Mouse (Mus musculus): ENCODE measurements at regions not wholly inside any gene's neighbourhood (a gene's known extent, or its start where the extent isn't known, plus 50 kb on each side); places are given as distances from the start of the nearest gene placed in this dataset.
"Not testable (repeated sequence)": the region's sequence is repeated elsewhere in the genome, so short reads cannot be mapped to it uniquely, and the experiment has no call there.

DNA sequence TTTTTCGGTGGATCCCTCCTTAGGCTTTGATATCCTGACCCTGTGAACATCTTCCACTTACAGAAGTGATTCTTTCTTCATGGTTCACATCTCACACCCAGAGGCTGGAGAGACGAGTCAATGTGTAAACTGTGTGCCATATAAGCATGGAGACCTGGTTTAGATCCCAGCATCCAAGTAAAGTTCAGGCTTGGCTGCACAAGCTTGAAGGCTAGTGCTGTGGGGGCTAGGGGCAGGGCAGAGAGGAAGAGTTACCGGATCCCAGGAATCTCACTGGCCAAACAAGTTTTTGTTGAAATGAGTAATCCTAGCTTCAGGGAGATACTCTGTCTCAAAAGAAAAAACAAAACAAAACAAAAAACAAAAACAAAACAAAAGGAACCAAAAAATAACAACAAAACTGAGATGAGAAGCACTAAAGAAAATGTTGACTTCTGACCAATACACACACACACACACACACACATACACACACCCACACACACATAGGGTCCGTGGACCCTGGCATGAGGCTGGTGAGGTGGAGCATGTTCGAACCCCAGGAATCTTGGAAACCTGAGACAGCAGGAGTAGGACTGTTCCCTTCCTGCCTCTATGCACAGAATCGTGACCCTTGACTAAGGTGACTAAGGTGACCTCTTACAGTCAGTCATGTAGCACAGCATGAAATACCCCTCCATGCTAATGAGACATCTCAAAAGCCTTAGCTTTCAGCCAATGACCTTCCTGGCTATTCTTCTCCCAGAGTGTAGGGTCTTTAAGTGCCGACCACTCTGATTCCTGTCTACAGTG lies 55.2 kb downstream of the Gm12728 start:
- no peak for DNase-seq (ENCODE audit: low spot score in 2 of 2)

DNA sequence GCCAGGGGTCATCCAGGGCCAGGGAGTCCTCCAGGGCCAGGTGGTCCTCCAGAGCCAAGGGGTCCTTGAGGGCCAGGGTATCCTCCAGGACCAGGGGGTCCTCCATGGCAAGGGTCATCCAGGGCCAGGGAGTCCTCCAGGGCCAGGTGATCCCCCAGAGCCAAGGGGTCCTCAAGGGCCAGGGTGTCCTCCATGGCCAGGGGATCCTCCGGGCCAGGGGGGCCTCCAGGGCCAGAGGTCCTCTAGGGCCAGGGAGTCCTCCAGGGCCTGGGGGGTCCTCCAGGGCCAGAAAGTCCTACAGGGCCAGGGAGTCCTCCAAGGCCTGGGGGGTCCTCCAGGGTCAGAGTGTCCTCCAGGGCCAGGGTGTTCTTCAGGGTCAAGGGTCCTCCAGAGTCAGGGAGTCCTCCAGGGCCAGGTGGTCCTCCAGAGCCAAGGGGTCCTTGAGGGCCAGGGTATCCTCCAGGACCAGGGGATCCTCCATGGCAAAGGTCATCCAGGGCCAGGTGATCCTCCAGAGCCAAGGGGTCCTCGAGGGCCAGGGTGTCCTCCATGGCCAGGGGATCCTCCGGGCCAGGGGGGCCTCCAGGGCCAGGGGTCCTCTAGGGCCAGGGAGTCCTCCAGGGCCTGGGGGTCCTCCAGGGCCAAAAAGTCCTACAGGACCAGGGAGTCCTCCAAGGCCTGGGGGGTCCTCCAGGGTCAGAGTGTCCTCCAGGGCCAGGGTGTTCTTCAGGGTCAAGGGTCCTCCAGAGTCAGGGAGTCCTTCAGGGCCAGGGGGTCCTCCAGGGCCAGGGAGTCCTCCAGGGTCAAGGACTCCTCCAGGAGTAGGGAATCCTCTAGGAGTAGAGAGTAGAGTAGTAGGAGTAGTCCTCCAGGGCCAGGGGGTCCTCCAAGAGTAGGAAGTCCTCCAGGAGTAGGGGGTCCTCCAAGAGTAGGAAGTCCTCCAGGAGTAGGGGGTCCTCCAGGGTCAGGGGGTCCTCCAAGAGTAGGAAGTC lies 56.6 kb downstream of the Gm12728 start:
- DNase-seq (ENCODE audit: low spot score in 2 of 2): not testable (repeated sequence)

DNA sequence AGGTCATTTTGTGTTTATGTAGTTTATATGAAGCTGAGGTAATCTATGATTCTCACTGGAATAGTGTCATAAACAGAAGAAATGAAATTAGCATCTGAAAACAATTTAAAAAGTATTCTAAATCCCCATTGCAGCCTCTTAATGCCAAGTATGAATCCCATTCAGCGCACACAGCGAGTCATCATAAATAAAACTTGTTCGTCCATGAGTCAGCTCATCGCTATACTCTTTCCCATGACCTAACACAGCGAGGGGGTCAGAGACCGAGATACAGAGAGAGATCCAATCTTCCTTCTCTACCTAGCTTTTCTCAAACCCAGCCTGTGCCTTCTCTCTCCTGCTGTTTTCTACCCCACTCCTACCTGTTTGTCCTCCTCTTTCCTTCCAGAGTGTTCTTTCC lies 63.4 kb downstream of the Gm12728 start:
- DNase-seq (ENCODE audit: low spot score in 2 of 2): no peak

DNA sequence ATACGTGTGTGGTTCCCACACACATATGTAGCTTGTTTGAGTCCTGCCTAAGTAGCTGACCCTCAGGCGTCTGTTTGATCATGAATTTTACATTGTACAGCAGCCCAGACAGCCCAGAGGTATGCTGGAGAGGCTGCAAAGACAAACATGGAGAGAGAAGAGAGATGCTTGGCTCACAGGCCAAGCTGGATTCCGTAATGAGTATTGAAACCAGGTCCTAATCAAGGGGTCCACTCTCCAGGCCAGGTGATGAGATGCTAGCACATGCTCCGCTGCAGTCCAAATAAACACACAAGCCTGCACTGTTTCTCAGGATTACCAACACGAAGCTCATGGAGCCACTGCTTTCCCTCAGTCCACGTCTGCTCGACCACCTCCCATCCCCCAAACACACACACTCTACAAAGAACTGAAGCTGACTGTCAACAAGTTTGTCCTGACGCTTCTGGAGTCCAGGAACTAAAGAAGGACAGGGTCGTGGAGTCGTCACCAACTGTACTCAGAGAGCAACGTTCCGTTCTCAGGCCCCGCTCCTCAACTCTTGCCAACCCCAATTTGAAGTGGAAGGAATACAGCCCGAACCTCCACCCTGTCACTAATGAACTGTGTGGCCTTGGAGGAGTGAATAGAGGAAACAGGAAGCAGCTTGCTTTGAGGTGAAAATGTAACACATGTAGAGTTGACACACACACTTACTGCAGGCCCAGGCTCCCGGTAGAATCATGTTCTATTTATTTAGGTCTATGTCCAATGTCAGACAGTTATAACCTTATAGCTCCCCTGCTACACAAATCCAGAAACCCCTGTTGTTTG lies 69.6 kb downstream of the Gm12728 start:
- no peak for DNase-seq (ENCODE audit: low spot score in 2 of 2)

DNA sequence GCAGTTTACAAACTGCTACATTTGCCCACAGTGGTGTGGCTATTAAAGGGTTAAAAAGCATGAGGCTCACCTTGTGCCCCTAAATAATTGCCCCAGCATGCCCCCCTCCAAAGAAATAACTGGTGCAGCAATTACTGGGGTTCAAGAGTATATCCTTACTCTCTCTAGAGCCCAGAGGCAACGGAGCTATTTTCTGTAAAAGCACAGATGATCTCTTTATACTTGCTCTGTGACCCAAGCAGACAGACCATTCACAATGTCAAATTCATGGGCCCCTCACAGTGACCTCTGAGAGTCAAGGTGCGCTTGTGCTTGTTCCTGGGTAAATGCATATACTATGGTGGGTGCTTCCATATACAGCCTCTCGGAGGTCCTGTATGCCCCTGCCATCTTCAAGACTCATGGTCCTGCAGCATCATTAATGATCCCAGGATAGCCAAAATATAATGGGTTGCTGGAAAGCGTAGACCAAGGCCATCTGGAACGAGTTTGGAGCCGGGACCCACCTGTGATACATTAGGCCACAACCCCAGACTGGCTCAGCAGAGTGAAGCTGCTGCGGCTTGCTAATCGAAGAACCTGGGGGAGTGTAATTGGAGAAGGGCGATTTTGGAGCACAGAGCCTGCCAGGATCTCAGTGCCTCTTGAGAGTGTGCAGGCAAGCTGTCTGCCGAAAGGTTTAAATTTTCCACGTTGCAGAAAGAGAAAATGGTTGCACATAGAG lies 71.4 kb downstream of the Gm12728 start:
- DNase-seq (ENCODE audit: low spot score in 2 of 2): no peak

DNA sequence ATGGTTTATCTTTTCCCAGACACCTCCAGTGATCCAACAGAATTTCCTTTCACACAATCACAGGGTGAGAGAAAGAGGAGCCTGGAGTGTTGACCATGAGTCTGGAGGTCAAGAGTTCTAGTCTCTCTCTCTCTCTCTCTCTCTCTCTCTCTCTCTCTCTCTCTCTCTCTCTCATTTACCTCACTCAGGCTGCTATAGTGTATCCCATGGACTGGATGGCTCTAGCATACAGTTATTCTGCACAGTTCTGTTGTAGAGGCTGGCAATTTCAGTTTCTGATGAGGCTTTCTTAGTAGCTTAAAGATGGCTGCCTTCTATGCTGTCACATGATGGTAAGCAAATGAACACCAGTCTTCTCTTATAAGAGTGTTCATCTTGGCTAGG lies 72.0 kb downstream of the Gm12728 start:
- no peak for DNase-seq (ENCODE audit: low spot score in 2 of 2)

DNA sequence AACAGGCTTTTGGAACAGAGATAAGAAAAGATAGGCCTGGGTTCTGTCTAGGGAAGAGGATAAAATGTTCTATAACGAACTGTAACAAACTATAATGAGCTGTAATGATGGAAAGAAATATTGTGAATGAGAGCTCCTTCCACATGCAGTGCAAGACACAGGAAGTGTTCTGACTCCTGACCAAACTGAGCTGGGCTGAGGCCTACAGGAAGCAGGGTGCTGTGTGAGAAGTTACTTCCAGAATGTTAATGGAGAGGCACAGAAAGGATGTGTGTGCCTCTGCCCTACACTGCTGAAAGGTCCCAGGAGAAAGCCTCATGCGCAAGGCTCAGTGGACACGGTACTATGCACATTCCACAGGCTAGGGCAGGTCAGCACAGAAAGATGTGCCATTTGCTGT lies 80.8 kb downstream of the Gm12728 start:
- DNase-seq (ENCODE audit: low spot score in 2 of 2): no peak

DNA sequence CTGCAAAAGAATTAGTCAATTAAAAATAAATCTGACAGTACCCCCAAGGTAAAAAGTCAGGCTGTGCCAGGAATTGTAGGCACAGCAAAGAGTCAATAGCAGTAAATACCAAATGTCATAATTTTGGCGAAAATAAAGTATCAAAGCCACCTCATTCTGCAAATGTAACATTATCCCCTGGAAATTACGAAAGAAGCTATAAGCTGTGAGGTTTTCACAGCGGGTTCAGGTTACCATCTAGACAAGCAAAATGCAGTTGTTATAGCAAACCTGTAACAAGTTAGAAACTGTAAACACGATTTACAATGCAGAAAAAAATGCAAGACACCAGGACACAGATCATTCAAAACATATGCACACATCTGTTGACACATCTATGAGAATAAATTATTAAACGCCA lies 87.6 kb downstream of the Gm12728 start:
- no peak for DNase-seq (ENCODE audit: low spot score in 2 of 2)

DNA sequence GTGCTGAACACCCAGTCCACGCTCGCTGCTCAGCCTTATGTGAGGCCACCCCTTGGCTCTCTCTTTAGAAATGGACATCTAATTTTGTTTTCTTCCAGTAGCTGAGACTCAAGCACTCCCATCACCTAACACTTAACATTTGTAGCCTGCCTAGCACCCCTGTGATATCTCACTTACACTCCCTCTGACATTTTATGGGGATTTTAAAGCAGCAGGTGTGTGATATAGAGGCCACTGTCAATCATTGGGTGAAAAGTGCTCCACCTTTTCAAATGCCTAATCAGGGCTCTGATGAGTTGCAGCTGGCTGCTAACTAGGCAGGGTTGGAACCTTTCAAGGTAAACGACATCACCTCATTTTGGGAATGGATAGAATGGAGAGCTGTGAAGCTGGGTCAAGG lies 90.2 kb downstream of the Gm12728 start:
- no peak for DNase-seq (ENCODE audit: low spot score in 2 of 2)

DNA sequence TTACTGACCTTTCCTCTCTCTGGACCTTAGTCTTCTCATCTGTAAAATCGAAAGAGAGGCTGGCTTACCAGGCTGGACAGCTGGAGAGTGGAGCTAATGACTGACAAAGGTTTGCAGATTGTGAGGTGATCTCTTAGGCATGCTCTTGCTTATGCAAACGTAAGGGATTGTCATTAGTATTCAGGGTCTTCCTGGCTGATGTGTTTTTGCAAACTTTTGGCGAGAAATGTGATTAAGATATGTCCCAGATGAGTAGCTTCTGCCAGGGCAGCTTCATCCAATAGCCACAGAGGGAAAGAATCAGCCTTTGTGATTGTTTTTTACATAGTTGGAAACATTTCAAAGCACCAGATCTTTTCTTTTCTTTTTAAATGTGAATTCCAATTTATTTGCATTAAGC lies 95.1 kb downstream of the Gm12728 start:
- no peak for DNase-seq (ENCODE audit: low spot score in 2 of 2)

DNA sequence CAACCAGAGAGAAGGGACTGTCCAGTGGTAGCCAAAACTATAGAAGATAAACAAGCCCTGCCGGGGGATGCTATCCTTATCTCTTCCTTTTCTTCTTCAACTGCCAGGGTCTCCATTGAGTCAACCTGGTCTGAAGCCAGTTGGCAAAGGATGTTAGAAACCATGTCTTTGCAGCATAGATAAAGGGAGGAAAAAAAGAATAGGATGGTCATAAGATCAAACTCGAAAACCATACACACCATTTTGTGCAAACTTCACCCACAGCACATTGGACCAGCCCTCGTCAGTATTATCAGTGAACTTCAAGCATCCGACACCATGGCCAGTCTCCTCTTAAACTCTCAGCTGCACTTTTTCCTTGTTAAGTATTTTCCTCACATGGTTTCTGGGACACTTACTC lies 101.8 kb downstream of the Gm12728 start:
- DNase-seq (ENCODE audit: low spot score in 2 of 2): no peak

DNA sequence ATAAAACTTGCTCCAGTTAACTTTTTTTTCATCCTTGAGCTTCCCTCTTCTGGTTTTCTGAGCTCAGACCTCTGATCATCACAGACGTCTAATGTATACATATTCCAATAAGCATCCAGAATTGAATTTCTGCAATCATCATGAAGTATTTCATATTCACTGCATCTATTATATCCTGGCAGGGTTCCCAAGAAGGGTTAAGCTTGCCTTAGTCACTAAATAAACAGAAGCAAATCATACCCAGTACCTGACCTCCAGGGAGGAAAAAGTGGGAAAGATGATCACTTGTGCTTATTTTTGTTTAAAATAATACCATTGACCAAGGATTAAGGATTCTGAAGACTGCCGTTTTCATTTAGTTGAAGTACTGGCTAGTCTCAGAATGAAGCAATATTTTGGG lies 102.4 kb downstream of the Gm12728 start:
- DNase-seq (ENCODE audit: low spot score in 2 of 2): no peak

DNA sequence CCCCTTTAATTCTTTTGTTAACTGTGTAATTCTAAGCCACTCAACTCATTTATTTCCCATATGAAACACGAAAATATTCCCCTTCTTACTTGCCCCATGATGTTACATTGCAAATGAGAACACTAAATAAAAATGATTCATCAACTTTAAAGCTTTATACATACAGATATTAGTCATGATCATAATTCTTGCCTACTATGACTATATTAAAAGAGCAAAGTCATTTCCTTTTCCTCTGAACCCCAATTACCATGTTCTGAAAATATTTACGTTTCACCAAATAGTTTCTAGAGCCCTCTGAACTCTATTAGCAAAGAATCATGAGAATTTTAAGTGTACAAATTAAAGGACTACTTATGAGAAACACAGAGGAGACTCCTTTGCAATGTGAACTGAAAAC lies 105.4 kb downstream of the Gm12728 start:
- no peak for DNase-seq (ENCODE audit: low spot score in 2 of 2)

DNA sequence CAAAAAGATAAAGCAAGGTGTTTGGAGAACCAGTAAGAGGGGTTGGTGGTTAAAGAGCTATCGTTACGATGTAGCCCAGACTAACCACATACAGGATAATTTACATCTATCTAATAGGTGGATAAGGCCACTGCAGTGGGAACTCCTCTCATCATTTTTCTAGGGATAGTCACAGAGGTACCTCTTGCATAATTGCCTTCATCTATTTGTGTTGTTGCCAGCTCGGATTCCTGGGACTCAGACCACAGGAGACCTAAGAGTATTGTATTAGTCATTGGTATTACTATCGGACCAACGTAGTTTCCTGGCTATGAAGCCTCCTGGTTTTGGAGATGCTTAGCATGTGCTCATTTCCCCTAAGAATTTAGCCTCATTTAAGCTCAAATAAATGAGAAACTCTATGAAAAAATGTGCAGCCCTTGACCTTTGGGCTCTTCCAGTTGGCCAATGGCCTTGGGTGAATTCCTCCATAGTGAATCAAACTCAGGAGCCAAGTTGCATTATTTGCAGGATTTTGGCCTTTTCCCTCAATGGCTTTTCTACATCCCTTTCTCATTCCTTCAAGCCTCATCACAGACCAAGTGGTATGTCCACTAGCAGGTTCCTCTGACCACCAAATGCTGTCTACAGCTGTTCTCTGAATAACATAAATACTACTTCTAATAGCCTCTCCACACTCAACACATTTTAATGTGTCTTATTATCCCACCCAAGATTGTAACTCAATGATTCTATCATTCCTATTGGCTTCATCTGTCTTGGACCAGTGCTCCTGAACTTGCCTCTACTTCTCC lies 108.6 kb downstream of the Gm12728 start:
- DNase-seq (ENCODE audit: low spot score in 2 of 2): no peak

DNA sequence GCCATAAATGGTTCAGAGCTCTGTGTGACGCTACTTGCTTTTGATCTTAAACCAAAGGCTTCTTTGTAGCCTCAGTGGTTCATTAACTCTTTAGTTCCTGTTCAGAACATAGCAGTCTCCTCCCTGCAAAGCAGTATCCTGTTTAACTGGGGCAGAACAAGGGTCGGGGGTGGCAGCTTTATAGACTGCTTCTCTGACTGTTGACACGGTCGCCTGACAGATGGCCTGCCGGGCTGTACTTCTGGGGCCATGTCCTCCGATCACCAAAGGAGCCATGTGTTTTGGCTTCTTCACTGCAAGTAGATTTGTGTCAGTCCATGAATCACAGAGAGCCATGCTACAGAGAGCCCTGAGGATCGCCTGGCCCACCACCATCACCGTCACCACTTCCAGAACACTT lies 115.2 kb downstream of the Gm12728 start:
- no peak for DNase-seq (ENCODE audit: low spot score in 2 of 2)

DNA sequence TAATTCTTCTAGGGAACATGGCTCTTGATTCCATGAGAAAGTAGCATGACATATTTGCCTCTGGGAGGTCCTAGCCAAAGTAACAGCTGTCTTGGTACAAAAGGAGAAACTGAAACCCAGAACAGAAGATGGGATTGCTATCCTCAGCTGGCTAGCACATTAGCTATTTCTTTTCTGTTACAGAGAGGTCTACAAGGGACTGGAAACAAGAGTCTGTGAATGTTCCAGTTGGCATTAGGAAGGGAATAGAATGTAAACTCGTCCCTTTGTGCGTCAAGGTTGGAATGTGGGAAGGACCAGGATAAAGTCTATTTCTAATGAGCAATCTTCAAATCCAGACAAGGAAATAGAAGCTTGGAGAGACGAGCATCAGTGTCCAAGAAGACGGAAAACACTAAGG lies 116.7 kb downstream of the Gm12728 start:
- DNase-seq (ENCODE audit: low spot score in 2 of 2): no peak

DNA sequence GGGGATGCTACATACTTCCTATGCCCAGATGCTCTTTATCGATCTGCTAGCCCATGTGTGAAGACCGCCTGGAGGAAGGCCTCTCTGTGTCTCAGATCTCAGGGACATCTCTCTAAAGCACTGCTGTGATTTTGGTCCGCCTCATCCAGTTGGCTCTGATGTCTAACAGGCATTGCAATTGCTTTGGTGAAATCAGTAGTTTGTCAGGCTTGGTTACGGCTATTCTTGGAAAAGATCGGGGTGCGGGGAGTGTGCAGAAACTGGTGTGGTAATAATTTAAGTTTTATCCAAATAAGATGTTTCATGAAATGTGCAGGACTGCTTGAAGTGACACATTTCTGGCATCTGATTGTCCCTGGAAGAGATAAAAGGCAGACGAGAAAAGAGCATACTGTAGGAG lies 117.9 kb downstream of the Gm12728 start:
- no peak for DNase-seq (ENCODE audit: low spot score in 2 of 2)

DNA sequence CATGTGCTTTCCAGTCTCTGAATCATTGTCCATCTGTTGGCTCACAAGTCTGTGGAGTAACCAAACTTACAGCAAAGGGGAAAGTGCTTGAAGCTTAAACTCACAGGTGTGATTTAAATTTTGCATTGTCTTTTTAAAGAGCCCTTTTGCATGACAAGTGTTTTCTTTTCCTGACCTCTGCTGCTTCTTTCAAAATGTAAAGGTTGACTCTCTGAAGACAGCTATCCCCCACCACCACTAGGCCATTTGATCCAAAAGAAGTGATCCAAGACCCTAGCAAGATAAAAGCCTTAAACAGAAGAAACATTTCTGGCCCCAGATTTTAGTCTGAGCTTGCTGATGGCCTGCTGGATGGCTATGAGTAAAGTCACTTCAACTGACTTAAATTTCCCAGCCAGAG lies 118.6 kb downstream of the Gm12728 start:
- no peak for DNase-seq (ENCODE audit: low spot score in 2 of 2)

DNA sequence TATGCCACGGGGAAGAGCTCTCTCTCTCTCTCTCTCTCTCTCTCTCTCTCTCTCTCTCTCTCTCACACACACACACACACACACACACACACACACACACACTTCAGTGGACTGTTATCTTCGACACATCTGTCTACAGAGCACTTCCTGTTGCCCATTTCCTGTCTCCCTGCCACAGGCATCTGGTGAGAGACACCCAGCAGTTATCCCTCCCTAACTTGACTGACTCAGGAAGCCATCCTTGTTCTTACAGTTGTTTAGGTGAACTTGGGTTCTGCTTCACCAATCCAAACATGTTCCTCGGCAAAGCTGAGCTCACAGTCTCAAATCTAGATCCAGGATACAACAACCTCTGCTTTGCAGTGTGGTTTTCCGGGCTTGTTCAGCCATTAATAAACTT lies 119.6 kb downstream of the Gm12728 start:
- DNase-seq (ENCODE audit: low spot score in 2 of 2): no peak

DNA sequence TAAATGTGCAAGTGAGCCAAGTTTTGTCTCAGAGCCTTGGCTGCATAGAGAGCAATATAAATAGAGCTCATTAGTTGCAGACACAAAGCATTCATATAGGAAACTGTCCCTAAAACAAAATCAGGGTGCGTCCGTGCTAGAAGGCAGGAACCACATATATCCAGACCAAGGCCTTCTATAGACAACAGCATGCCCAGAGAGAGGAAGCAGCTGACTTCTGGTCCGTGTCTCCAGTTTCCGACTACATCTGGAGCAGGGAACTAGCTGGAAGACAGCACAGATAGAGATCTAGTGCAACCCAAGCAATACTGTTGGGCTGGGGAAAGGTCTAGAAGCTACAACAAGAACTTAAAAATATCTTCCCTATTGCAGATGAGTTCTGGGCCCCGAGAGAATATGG lies 121.0 kb downstream of the Gm12728 start:
- DNase-seq (ENCODE audit: low spot score in 2 of 2): no peak

DNA sequence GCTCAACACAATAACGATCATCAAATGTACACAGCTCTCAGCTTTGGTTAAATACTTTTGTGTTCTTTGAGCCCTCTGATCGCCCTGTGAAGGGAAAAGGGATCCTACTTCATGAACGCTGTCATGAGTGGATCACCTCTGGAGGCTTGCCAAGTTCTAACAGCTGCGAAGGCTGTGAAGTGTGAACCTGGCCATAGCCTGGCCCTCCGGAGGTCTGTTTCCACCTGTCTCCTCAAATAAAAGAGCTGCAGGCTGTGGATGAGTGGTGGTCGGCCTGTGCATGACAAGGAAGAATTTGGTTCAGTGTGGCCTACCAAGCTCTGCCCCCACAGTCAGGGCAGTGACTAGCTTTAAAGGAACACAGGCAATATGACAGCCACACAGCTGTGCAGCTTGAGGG lies 122.0 kb downstream of the Gm12728 start:
- no peak for DNase-seq (ENCODE audit: low spot score in 2 of 2)

Data from thymus, postnatal 10 days (tissue).